Mouse (Mus musculus): ENCODE measurements around the gene Eddm3b. TPM values are rescaled to one million over a fixed set of nuclear protein-coding genes. Genes with fewer than 3 reads are reported as not detected.

Eddm3b gene
- polyA plus RNA-seq, 1 experiment: not detected

DNA sequence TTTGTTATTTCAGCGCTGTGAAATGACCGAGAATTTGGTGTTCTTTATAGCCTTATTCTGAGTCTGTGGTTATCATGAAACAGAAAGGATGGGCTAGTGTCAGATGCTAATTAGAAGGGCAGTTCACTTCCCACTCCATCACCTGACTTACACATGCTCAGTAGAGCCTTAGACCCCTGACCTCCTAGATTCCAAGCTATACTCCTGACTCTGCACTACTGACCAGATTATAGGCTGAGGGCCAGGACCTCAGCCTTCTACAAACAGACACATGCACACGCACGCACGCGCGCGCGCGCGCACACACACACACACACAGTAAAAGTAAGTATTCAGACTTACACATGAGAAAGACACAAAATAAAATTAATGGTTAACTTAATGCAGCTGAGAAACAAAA lies 15.3 kb upstream of the Eddm3b start:
- Histone ChIP-seq H3K27ac (ENCODE audit: insufficient read depth, low read length) (no peak overlapping the region), H3K27me3 (ENCODE audit: control insufficient read depth, insufficient read depth, low read length, poor library complexity, severe bottlenecking) (no peaks in the 10 kb centered on the region), H3K9me3 (replicated peaks; ENCODE audit: control insufficient read depth, insufficient read depth, low read length, poor library complexity, severe bottlenecking) (no peaks in the 10 kb centered on the region)

GRCm38 (mm10) chr14:51101284-51101683 lies 12.9 kb upstream of the Eddm3b start:
- Histone ChIP-seq H3K36me3 (ENCODE audit: control insufficient read depth, insufficient read depth, low read length, poor library complexity, severe bottlenecking) (no peaks in the 10 kb centered on the region), H3K4me3 (ENCODE audit: low read depth, low read length) (no peak overlapping the region), H3K9me3 (replicated peaks; ENCODE audit: control insufficient read depth, insufficient read depth, low read length, poor library complexity, severe bottlenecking) (no peaks in the 10 kb centered on the region), H3K9ac (ENCODE audit: low read depth, poor library complexity, severe bottlenecking) (no peak overlapping the region), H3K27ac (ENCODE audit: insufficient read depth, low read length) (no peak overlapping the region), H3K27me3 (ENCODE audit: control insufficient read depth, insufficient read depth, low read length, poor library complexity, severe bottlenecking) (no peaks in the 10 kb centered on the region), H3K4me1 (ENCODE audit: control insufficient read depth, insufficient read depth, low read length) (no peaks in the 10 kb centered on the region)
- TF ChIP-seq POLR2A (IDR thresholded peaks at IDR 0.05; ENCODE audit: insufficient read depth, low read length): no peak
- TF ChIP-seq CTCF (IDR thresholded peaks at IDR 0.05; ENCODE audit: low read depth, low read length): no peak
- TF ChIP-seq EP300 (IDR thresholded peaks at IDR 0.05; ENCODE audit: insufficient read depth, low read depth, low read length): no peak

More for the DNA sequence above, 15.3 kb upstream of the Eddm3b start:
- Histone ChIP-seq H3K36me3 (ENCODE audit: control insufficient read depth, insufficient read depth, low read length, poor library complexity, severe bottlenecking) (no peaks in the 10 kb centered on the region), H3K9ac (ENCODE audit: low read depth, poor library complexity, severe bottlenecking) (no peak overlapping the region), H3K4me3 (ENCODE audit: low read depth, low read length) (no peak overlapping the region), H3K4me1 (ENCODE audit: control insufficient read depth, insufficient read depth, low read length) (no peaks in the 10 kb centered on the region)
- TF ChIP-seq POLR2A (IDR thresholded peaks at IDR 0.05; ENCODE audit: insufficient read depth, low read length) (no peak), CTCF (IDR thresholded peaks at IDR 0.05; ENCODE audit: low read depth, low read length) (no peak)

GRCm38 (mm10) chr14:51103217-51103616 lies 11.0 kb upstream of the Eddm3b start:
- Histone ChIP-seq H3K4me1 (ENCODE audit: control insufficient read depth, insufficient read depth, low read length) (no peaks in the 10 kb centered on the region), H3K36me3 (ENCODE audit: control insufficient read depth, insufficient read depth, low read length, poor library complexity, severe bottlenecking) (no peaks in the 10 kb centered on the region), H3K4me3 (ENCODE audit: low read depth, low read length) (no peak overlapping the region), H3K27me3 (ENCODE audit: control insufficient read depth, insufficient read depth, low read length, poor library complexity, severe bottlenecking) (no peaks in the 10 kb centered on the region), H3K9me3 (replicated peaks; ENCODE audit: control insufficient read depth, insufficient read depth, low read length, poor library complexity, severe bottlenecking) (no peaks in the 10 kb centered on the region), H3K9ac (ENCODE audit: low read depth, poor library complexity, severe bottlenecking) (no peak overlapping the region), H3K27ac (ENCODE audit: insufficient read depth, low read length) (no peak overlapping the region)
- TF ChIP-seq POLR2A (IDR thresholded peaks at IDR 0.05; ENCODE audit: insufficient read depth, low read length) (no peak), CTCF (IDR thresholded peaks at IDR 0.05; ENCODE audit: low read depth, low read length) (peak; percentile 76), EP300 (IDR thresholded peaks at IDR 0.05; ENCODE audit: insufficient read depth, low read depth, low read length) (no peak)

- H3K9me3 ChIP-seq (replicated peaks; ENCODE audit: control insufficient read depth, insufficient read depth, low read length, poor library complexity, severe bottlenecking): no peaks in the 10 kb centered on the region
- TF ChIP-seq EP300 (IDR thresholded peaks at IDR 0.05; ENCODE audit: insufficient read depth, low read depth, low read length) (no peak), POLR2A (IDR thresholded peaks at IDR 0.05; ENCODE audit: insufficient read depth, low read length) (no peak), CTCF (IDR thresholded peaks at IDR 0.05; ENCODE audit: low read depth, low read length) (no peak)
- H3K4me3 ChIP-seq (ENCODE audit: low read depth, low read length): no peak overlapping the region
- H3K36me3 ChIP-seq (ENCODE audit: control insufficient read depth, insufficient read depth, low read length, poor library complexity, severe bottlenecking): no peaks in the 10 kb centered on the region
- H3K4me1 ChIP-seq (ENCODE audit: control insufficient read depth, insufficient read depth, low read length): no peaks in the 10 kb centered on the region
- H3K27me3 ChIP-seq (ENCODE audit: control insufficient read depth, insufficient read depth, low read length, poor library complexity, severe bottlenecking): no peaks in the 10 kb centered on the region
- H3K27ac ChIP-seq (ENCODE audit: insufficient read depth, low read length): no peak overlapping the region
- H3K9ac ChIP-seq (ENCODE audit: low read depth, poor library complexity, severe bottlenecking): no peak overlapping the region
These were observed 9.9 kb upstream of the Eddm3b start for GRCm38 (mm10) chr14:51104366-51104765.

DNA sequence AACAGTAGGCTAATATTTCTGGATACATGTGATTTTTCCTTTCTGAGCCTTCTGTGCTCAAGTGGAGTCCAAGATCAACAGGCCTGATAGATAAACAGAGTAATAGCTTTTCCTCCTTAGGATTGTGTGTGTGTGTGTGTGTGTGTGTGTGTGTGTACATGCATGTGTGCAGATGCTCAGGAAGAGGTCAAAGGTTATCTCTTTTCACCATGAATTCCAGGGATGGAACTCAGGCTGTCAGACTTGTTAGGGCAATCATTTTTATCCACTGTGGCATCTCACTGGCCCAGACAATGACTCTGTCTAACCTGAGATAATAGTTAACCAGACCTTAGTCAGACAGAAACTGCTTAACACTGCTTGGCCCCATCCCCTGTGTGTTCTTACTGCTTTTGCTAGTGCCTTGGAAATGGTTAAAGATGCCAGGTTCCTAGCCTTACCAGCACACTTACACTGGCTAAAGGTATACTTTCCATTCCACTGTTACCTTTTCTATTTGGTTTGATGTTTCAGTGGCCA lies 7.7 kb upstream of the Eddm3b start:
- TF ChIP-seq EP300 (IDR thresholded peaks at IDR 0.05; ENCODE audit: insufficient read depth, low read depth, low read length): no peak
- no peak for TF ChIP-seq CTCF (IDR thresholded peaks at IDR 0.05; ENCODE audit: low read depth, low read length)
- no peak for TF ChIP-seq POLR2A (IDR thresholded peaks at IDR 0.05; ENCODE audit: insufficient read depth, low read length)
- Histone ChIP-seq H3K4me1 (ENCODE audit: control insufficient read depth, insufficient read depth, low read length) (no peaks in the 10 kb centered on the region), H3K27me3 (ENCODE audit: control insufficient read depth, insufficient read depth, low read length, poor library complexity, severe bottlenecking) (no peaks in the 10 kb centered on the region), H3K9me3 (replicated peaks; ENCODE audit: control insufficient read depth, insufficient read depth, low read length, poor library complexity, severe bottlenecking) (no peaks in the 10 kb centered on the region), H3K4me3 (ENCODE audit: low read depth, low read length) (no peak overlapping the region), H3K9ac (ENCODE audit: low read depth, poor library complexity, severe bottlenecking) (no peak overlapping the region), H3K27ac (ENCODE audit: insufficient read depth, low read length) (no peak overlapping the region), H3K36me3 (ENCODE audit: control insufficient read depth, insufficient read depth, low read length, poor library complexity, severe bottlenecking) (no peaks in the 10 kb centered on the region)

- TF ChIP-seq POLR2A (IDR thresholded peaks at IDR 0.05; ENCODE audit: insufficient read depth, low read length) (no peak), CTCF (IDR thresholded peaks at IDR 0.05; ENCODE audit: low read depth, low read length) (no peak), EP300 (IDR thresholded peaks at IDR 0.05; ENCODE audit: insufficient read depth, low read depth, low read length) (no peak)
- Histone ChIP-seq H3K9ac (ENCODE audit: low read depth, poor library complexity, severe bottlenecking) (no peak overlapping the region), H3K9me3 (replicated peaks; ENCODE audit: control insufficient read depth, insufficient read depth, low read length, poor library complexity, severe bottlenecking) (no peaks in the 10 kb centered on the region), H3K4me1 (ENCODE audit: control insufficient read depth, insufficient read depth, low read length) (no peaks in the 10 kb centered on the region), H3K27ac (ENCODE audit: insufficient read depth, low read length) (no peak overlapping the region), H3K36me3 (ENCODE audit: control insufficient read depth, insufficient read depth, low read length, poor library complexity, severe bottlenecking) (no peaks in the 10 kb centered on the region), H3K27me3 (ENCODE audit: control insufficient read depth, insufficient read depth, low read length, poor library complexity, severe bottlenecking) (no peaks in the 10 kb centered on the region; the same call in 1 of the 2 replicates), H3K4me3 (ENCODE audit: low read depth, low read length) (no peak overlapping the region)
These were observed 2.3 kb upstream of the Eddm3b start for GRCm38 (mm10) chr14:51111966-51112365.
